10 mouse cellular contexts compared by ENCODE assay signal in genomic region chr16:34921319-34921718, GRCm38 (mm10).
A peak's percentile ranks its signal among the peaks of the same experiment; 100 is the strongest.
DNase-seq lines count a peak whose midpoint lies in the region; ATAC-seq and TF ChIP-seq lines count a peak whose summit lies in the region.
"Had no signal": no experiment of that assay in that cellular context is flagged by ENCODE, and none has a peak within 500 bp of the region (broad histone marks: within the 10 kb centered on the region; RNA-seq: fewer than 3 reads in every experiment).

No protein-coding gene starts in this region.

- no peak for TF ChIP-seq POLR2A in kidney, adult 2 months (IDR thresholded peaks at IDR 0.05; ENCODE audit: low read depth, low read length)
- peak; percentile 37; the same call in 1 of the 2 replicates for TF ChIP-seq POLR2A in small intestine, adult 2 months (IDR thresholded peaks at IDR 0.05; ENCODE audit: low read depth, low read length)

- peak overlapping the region; percentile 58 for H3K4me3 ChIP-seq in kidney, adult 2 months (ENCODE audit: insufficient read depth, low read depth, low read length)
- peak overlapping the region; percentile 36 for H3K4me3 ChIP-seq in intestine, postnatal 0 days (ENCODE audit: low read depth, low read length)
- no peak overlapping the region for H3K4me3 ChIP-seq in limb, embryonic 15.5 days
- H3K4me3 ChIP-seq in small intestine, adult 2 months (ENCODE audit: low read depth, low read length), result peak overlapping the region; percentile 58
- H3K4me3 ChIP-seq in forebrain, embryonic 16.5 days (replicated peaks; ENCODE audit: low read length), result no peak overlapping the region
- H3K4me3 ChIP-seq: megakaryocyte, embryonic 14.5 days had no signal

- no peaks in the 10 kb centered on the region for H3K36me3 ChIP-seq in kidney, adult 2 months (ENCODE audit: control insufficient read depth, insufficient read depth, low read length)
- no peaks in the 10 kb centered on the region for H3K36me3 ChIP-seq in intestine, postnatal 0 days (ENCODE audit: control insufficient read depth, insufficient read depth)
- H3K36me3 ChIP-seq in limb, embryonic 15.5 days, result no peaks in the 10 kb centered on the region
- H3K36me3 ChIP-seq in small intestine, adult 2 months (ENCODE audit: control insufficient read depth, insufficient read depth, low read length), result no peaks in the 10 kb centered on the region
- H3K36me3 ChIP-seq in forebrain, embryonic 16.5 days (ENCODE audit: control insufficient read depth, insufficient read depth), result no peaks in the 10 kb centered on the region

- no peaks in the 10 kb centered on the region for H3K9me3 ChIP-seq in intestine, postnatal 0 days (ENCODE audit: control insufficient read depth)
- H3K9me3 ChIP-seq in limb, embryonic 15.5 days, result no peaks in the 10 kb centered on the region
- H3K9me3 ChIP-seq in forebrain, embryonic 16.5 days (ENCODE audit: control insufficient read depth, low read length), result no peaks in the 10 kb centered on the region
- H3K9me3 ChIP-seq: megakaryocyte, embryonic 14.5 days had no signal

- peak overlapping the region; percentile 45; the same call in 1 of the 2 replicates for H3K9ac ChIP-seq in intestine, postnatal 0 days (ENCODE audit: low read depth, low read length)
- no peak overlapping the region for H3K9ac ChIP-seq in limb, embryonic 15.5 days
- H3K9ac ChIP-seq in forebrain, embryonic 16.5 days (replicated peaks; ENCODE audit: low read depth, low read length), result no peak overlapping the region

- no peak for TF ChIP-seq CTCF in kidney, adult 2 months (conservative IDR thresholded peaks at IDR 0.05; ENCODE audit: insufficient read depth, insufficient read length, low read depth, low read length)
- no peak for TF ChIP-seq CTCF in intestine, postnatal 0 days (IDR thresholded peaks at IDR 0.05; ENCODE audit: low read depth)
- TF ChIP-seq CTCF in small intestine, adult 2 months (IDR thresholded peaks at IDR 0.05; ENCODE audit: extremely low read depth, insufficient read length, insufficient replicate concordance, low read depth, low read length), result no peak

- 55% methylated on average over 10 of the region's 10 CpGs for WGBS in kidney, adult 2 months
- 25% methylated on average over 10 of the region's 10 CpGs for WGBS in intestine, postnatal 0 days
- 43% methylated on average over 10 of the region's 10 CpGs for WGBS in limb, embryonic 15.5 days
- 75% methylated on average over 10 of the region's 10 CpGs for WGBS in small intestine, adult 2 months
- WGBS in forebrain, embryonic 16.5 days, result 77% methylated on average over 10 of the region's 10 CpGs

- no peaks in the 10 kb centered on the region for H3K27me3 ChIP-seq in kidney, adult 2 months (replicated peaks; ENCODE audit: control insufficient read depth, insufficient read depth, low read length)
- H3K27me3 ChIP-seq in intestine, postnatal 0 days (replicated peaks; ENCODE audit: control insufficient read depth, insufficient read depth, low read length), result no peaks in the 10 kb centered on the region
- no peaks in the 10 kb centered on the region for H3K27me3 ChIP-seq in limb, embryonic 15.5 days
- H3K27me3 ChIP-seq in small intestine, adult 2 months (ENCODE audit: control insufficient read depth, insufficient read depth, low read length), result no peaks in the 10 kb centered on the region
- H3K27me3 ChIP-seq in forebrain, embryonic 16.5 days (replicated peaks; ENCODE audit: control insufficient read depth, insufficient read depth, low read length), result no peaks in the 10 kb centered on the region

- H3K27ac ChIP-seq in kidney, adult 2 months (ENCODE audit: insufficient read depth, low read depth, low read length), result peak overlapping the region; percentile 83
- peak overlapping the region; percentile 47 for H3K27ac ChIP-seq in intestine, postnatal 0 days (ENCODE audit: low read depth, low read length)
- H3K27ac ChIP-seq in limb, embryonic 15.5 days, result peak overlapping the region; percentile 38; the same call in 1 of the 2 replicates
- H3K27ac ChIP-seq in small intestine, adult 2 months (ENCODE audit: insufficient read depth, low read depth, low read length), result peak overlapping the region; percentile 80
- no peak overlapping the region for H3K27ac ChIP-seq in forebrain, embryonic 16.5 days (ENCODE audit: low read length)

- DNase-seq in kidney, adult 2 months, result peak; percentile 66
- DNase-seq in kidney, adult 11 months, result no peak
- no peak for DNase-seq in cerebellum, postnatal 25 days
- DNase-seq in thymus, postnatal 10 days (ENCODE audit: low spot score in 2 of 2), result no peak
- DNase-seq: cerebellum, postnatal 14 days had no signal

- peak overlapping the region; percentile 54 for H3K4me2 ChIP-seq in intestine, postnatal 0 days (replicated peaks; ENCODE audit: low read depth)
- no peak overlapping the region for H3K4me2 ChIP-seq in limb, embryonic 15.5 days
- no peak overlapping the region for H3K4me2 ChIP-seq in forebrain, embryonic 16.5 days (ENCODE audit: low read length)

- ATAC-seq in intestine, postnatal 0 days, result peak; percentile 61
- no peak for ATAC-seq in limb, embryonic 15.5 days (ENCODE audit: insufficient number of reproducible peaks, low FRiP score, low TSS enrichment, low read depth)
- ATAC-seq in forebrain, embryonic 16.5 days, result no peak

- no peaks in the 10 kb centered on the region for H3K4me1 ChIP-seq in kidney, adult 2 months (ENCODE audit: control insufficient read depth, insufficient read depth, low read length)
- H3K4me1 ChIP-seq in intestine, postnatal 0 days (replicated peaks; ENCODE audit: control insufficient read depth, insufficient read depth, low read length), result peaks cover 22% of the 10 kb centered on the region
- H3K4me1 ChIP-seq in limb, embryonic 15.5 days, result peaks cover 39% of the 10 kb centered on the region
- H3K4me1 ChIP-seq in small intestine, adult 2 months (ENCODE audit: control insufficient read depth, insufficient read depth, insufficient read length, low read length), result peaks cover 27% of the 10 kb centered on the region
- H3K4me1 ChIP-seq in forebrain, embryonic 16.5 days (replicated peaks; ENCODE audit: control insufficient read depth, insufficient read depth, low read length), result no peaks in the 10 kb centered on the region

Comparison
In these comparisons a context has a peak if more than half of its experiments do, and no peak if none do; other contexts are left out.
1. H3K4me3 ChIP-seq: peak in kidney, adult 2 months (single experiment), intestine, postnatal 0 days (single experiment) and small intestine, adult 2 months (single experiment); none in limb, embryonic 15.5 days (single experiment) and forebrain, embryonic 16.5 days (single experiment).